Mouse (Mus musculus) adrenal gland, postnatal 36 days (tissue): ENCODE results near the gene Flvcr2. TPM values are rescaled to one million over a fixed set of nuclear protein-coding genes. Genes with fewer than 3 reads are reported as not detected.

ENCODE experiments used
- DNase-seq, 2 experiments: peaks; one replicate each; pipeline ENCODE4 v3.0.0; 2021; ENCODE audit warnings: mixed read lengths in 1 of 2
- microRNA-seq: library from miRNA; unstranded; fragments of <30 nt; microRNA quantifications from one replicate; pipeline ENCODE4 v1.2.0, GENCODE M21; 2021
- total RNA-seq, 2 experiments: library from RNA; stranded (reverse); gene quantifications; 2 replicates each; pipeline ENCODE4 v1.2.3; 2021

Flvcr2 gene
- total RNA-seq, 2 experiments from 2014 or later: 3.8 to 8.2 TPM

DNA sequence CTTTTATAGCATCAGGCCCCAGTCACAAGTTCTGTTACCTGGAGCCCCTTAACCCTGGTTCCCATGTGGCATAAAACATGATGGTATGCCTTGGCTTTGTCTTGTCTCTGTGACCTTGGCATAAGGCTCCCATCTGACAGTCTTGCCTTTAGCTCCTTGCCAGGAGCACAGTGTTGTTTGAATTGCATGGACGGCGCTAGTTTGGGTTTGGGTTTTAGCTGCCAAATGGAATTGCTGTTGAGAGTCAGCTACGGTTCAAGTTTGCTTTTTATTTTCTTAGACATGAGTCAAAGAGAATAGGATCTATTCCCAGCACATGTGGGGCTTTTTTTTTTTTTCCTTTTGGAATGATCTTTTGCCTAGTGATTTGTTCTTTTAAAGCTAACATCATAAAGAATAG is 112.8 kb downstream of the Flvcr2 start:
- no peak for DNase-seq

GRCm38 (mm10) chr12:85859511-85860189 is 113.3 kb downstream of the Flvcr2 start:
- no peak for DNase-seq

DNA sequence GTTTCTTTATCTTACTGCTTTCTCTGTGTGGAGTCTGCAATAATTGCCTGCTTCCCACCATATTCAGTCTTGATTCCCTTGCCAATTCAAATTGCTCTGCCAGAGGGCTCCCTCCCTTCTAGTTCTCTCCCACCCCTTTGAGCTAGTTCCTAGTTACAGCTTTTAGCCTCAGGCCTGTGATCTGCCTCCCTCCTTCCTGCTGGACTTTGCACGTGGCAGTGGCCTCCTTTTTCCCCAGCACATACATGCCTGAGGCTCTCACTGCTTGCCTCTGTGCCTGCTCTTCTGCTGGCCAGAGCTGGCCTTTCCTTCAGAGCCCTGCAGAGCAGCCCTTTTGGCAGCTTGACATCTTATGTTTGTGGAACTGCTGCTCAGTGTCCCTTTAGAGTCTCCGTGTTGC is 116.2 kb downstream of the Flvcr2 start:
- DNase-seq: no peak

Small RNA genes within 50 kb of the gene (microRNA-seq; reads per million reads assigned to microRNA genes)
- not detected for gene Gm47285

Other genes starting within 250 kb of the Flvcr2 start
- 10 to 100 TPM; 15.5 to 21.1 TPM for gene Jdp2, start 147.5 kb upstream of the Flvcr2 start, total RNA-seq
- gene Batf, start 59.9 kb upstream of the Flvcr2 start, total RNA-seq: under 1 TPM; 0.59 to 0.86 TPM
- 10 to 100 TPM; 36.8 to 42.8 TPM for gene Erg28, start 78.0 kb downstream of the Flvcr2 start, total RNA-seq
- 10 to 100 TPM; 17.3 to 29.2 TPM for gene Ttll5, start 78.1 kb downstream of the Flvcr2 start, total RNA-seq